Mouse (Mus musculus) hindbrain, embryonic 11.5 days (tissue): ENCODE results near the gene Gjd3. TPM values are rescaled to one million over a fixed set of nuclear protein-coding genes. Genes with fewer than 3 reads are reported as not detected.
A peak's percentile ranks its signal among the peaks of the same experiment; 100 is the strongest.

Source experiments
- ATAC-seq: fragments of 200-750 bp; cut with Nextera tagmentation; 2 replicates; pipeline ENCODE4 v1.8.0; 2017; ENCODE audit warnings: mild to moderate bottlenecking, moderate TSS enrichment, moderate library complexity; ENCODE audit not compliant: low FRiP score
- DNase-seq: peaks from one replicate; pipeline ENCODE4 v3.0.0-alpha.2; 2015; ENCODE audit warnings: low spot score
- H3K27ac ChIP-seq: fragments of 300-500 bp; sonication (generic); 2 replicates; pipeline ENCODE4 v1.5.1; 2014; ENCODE audit warnings: mild to moderate bottlenecking, low read depth, low read length
- H3K27me3 ChIP-seq: fragments of 300-500 bp; sonication (generic); 2 replicates; pipeline ENCODE4 v1.6.1; 2014; ENCODE audit warnings: mild to moderate bottlenecking, low read length, moderate library complexity, mixed read lengths; ENCODE audit not compliant: control insufficient read depth, insufficient read depth
- H3K36me3 ChIP-seq: fragments of 300-500 bp; sonication (generic); 2 replicates; pipeline ENCODE4 v1.6.1; 2014; ENCODE audit warnings: mild to moderate bottlenecking, low read length, moderate library complexity, mixed read lengths; ENCODE audit not compliant: control insufficient read depth, insufficient read depth
- H3K4me1 ChIP-seq: fragments of 300-500 bp; sonication (generic); replicated peaks from 2 replicates; pipeline ENCODE4 v1.6.1; 2014; ENCODE audit warnings: low read length, mixed read lengths; ENCODE audit not compliant: control insufficient read depth, insufficient read depth
- H3K4me2 ChIP-seq: fragments of 300-500 bp; sonication (generic); replicated peaks from 2 replicates; pipeline ENCODE4 v1.6.1; 2014; ENCODE audit warnings: mild to moderate bottlenecking, low read depth, low read length
- H3K4me3 ChIP-seq: fragments of 300-500 bp; sonication (generic); 2 replicates; pipeline ENCODE4 v1.5.1; 2014; ENCODE audit warnings: low read depth, low read length
- H3K9ac ChIP-seq: fragments of 300-500 bp; sonication (generic); 2 replicates; pipeline ENCODE4 v1.6.1; 2014; ENCODE audit warnings: low read depth, low read length
- H3K9me3 ChIP-seq: fragments of 300-500 bp; sonication (generic); 2 replicates; pipeline ENCODE4 v1.6.1; 2016; ENCODE audit warnings: low read length; ENCODE audit not compliant: control insufficient read depth
- WGBS: fragments of 180-500 bp; shearing (Covaris S2); extraction: QIAGEN DNeasy Blood & Tissue Kit; methylation state at CpG from one replicate; pipeline ENCODE4 v1.1.7; 2014; 5-methylcytosine and 5-hydroxymethylcytosine counted together
- polyA plus RNA-seq: library from polyadenylated mRNA; unstranded; fragments of >200 nt; fragmentation: Nextera tagmentation; extraction: Ambion mirVana; gene quantifications from 2 replicates; pipeline ENCODE4 v1.2.1, GENCODE M21; 2014

The Gjd3 gene
- polyA plus RNA-seq, 1 experiment from 2014 or later = 0.28 TPM

GRCm38 (mm10) chr11:98968079-98968478 lies 14.7 kb downstream of the Gjd3 start:
- peaks cover 69% of the 10 kb centered on the region for H3K4me1 ChIP-seq
- peak overlapping the region; percentile 45 for H3K9ac ChIP-seq
- no peaks in the 10 kb centered on the region for H3K9me3 ChIP-seq
- peak overlapping the region; percentile 98 for H3K4me2 ChIP-seq
- DNase-seq (peak; percentile 43), ATAC-seq (no peak)
- peak overlapping the region; percentile 99 for H3K27ac ChIP-seq
- H3K27me3 ChIP-seq = no peaks in the 10 kb centered on the region
- peak overlapping the region; percentile 23; the same call in 1 of the 2 replicates for H3K4me3 ChIP-seq
- WGBS = 50% methylated on average over 16 of the region's 16 CpGs
- no peaks in the 10 kb centered on the region for H3K36me3 ChIP-seq

- 19% methylated on average over 8 of the region's 9 CpGs for WGBS
Measured at GRCm38 (mm10) chr11:98966499-98967141, 16.2 kb downstream of the Gjd3 start.

GRCm38 (mm10) chr11:98965416-98966077 lies 17.3 kb downstream of the Gjd3 start:
- ATAC-seq = no peak
- peaks cover 64% of the 10 kb centered on the region for H3K4me1 ChIP-seq
- 1% methylated on average over 11 of the region's 11 CpGs for WGBS
- DNase-seq = no peak
- H3K4me3 ChIP-seq = peak overlapping the region; percentile 82
- H3K9me3 ChIP-seq = no peaks in the 10 kb centered on the region
- H3K4me2 ChIP-seq = peak overlapping the region; percentile 98
- H3K27ac ChIP-seq = peak overlapping the region; percentile 99
- H3K27me3 ChIP-seq = no peaks in the 10 kb centered on the region
- peak overlapping the region; percentile 88 for H3K9ac ChIP-seq
- H3K36me3 ChIP-seq = no peaks in the 10 kb centered on the region

More at GRCm38 (mm10) chr11:98966499-98967141, 16.2 kb downstream of the Gjd3 start:
- DNase-seq = peak; percentile 76
- Histone ChIP-seq H3K27me3 (no peaks in the 10 kb centered on the region), H3K9me3 (no peaks in the 10 kb centered on the region), H3K4me3 (peak overlapping the region; percentile 82; the same call in 1 of the 2 replicates), H3K9ac (peak overlapping the region; percentile 88), H3K4me1 (peaks cover 69% of the 10 kb centered on the region), H3K36me3 (no peaks in the 10 kb centered on the region), H3K27ac (peak overlapping the region; percentile 99), H3K4me2 (peak overlapping the region; percentile 98)
- peak; percentile 16; the same call in 1 of the 2 replicates for ATAC-seq

GRCm38 (mm10) chr11:98964616-98965415 lies 18.0 kb downstream of the Gjd3 start:
- ATAC-seq (no peak), DNase-seq (peak; percentile 55)
- Histone ChIP-seq H3K4me3 (peak overlapping the region; percentile 82), H3K4me1 (peaks cover 57% of the 10 kb centered on the region), H3K36me3 (no peaks in the 10 kb centered on the region), H3K4me2 (peak overlapping the region; percentile 98), H3K9ac (peak overlapping the region; percentile 88), H3K27ac (peak overlapping the region; percentile 99), H3K9me3 (no peaks in the 10 kb centered on the region), H3K27me3 (no peaks in the 10 kb centered on the region)
- WGBS = 8% methylated on average over 15 of the region's 15 CpGs

- Histone ChIP-seq H3K27ac (peak overlapping the region; percentile 99), H3K9me3 (no peaks in the 10 kb centered on the region), H3K4me1 (peaks cover 54% of the 10 kb centered on the region), H3K9ac (peak overlapping the region; percentile 88), H3K36me3 (no peaks in the 10 kb centered on the region), H3K4me2 (peak overlapping the region; percentile 98), H3K27me3 (no peaks in the 10 kb centered on the region), H3K4me3 (peak overlapping the region; percentile 82)
- no peak for ATAC-seq
- DNase-seq = peak; percentile 41
- WGBS = 11% methylated on average over 6 of the region's 6 CpGs
Measured at GRCm38 (mm10) chr11:98964201-98964615, 18.6 kb downstream of the Gjd3 start.

GRCm38 (mm10) chr11:98963191-98964021 lies 19.4 kb downstream of the Gjd3 start:
- Histone ChIP-seq H3K4me2 (peak overlapping the region; percentile 98), H3K4me3 (peak overlapping the region; percentile 82), H3K9ac (peak overlapping the region; percentile 88), H3K36me3 (no peaks in the 10 kb centered on the region), H3K27me3 (no peaks in the 10 kb centered on the region), H3K9me3 (no peaks in the 10 kb centered on the region), H3K27ac (peak overlapping the region; percentile 99), H3K4me1 (peaks cover 47% of the 10 kb centered on the region)
- 0 out of 2 replicates have a peak, but pooled peaks have one; percentile 17 for ATAC-seq
- DNase-seq = peak; percentile 67
- 2% methylated on average over 29 of the region's 32 CpGs for WGBS

- peak overlapping the region; percentile 88 for H3K9ac ChIP-seq
- H3K4me1 ChIP-seq = peaks cover 38% of the 10 kb centered on the region
- no peaks in the 10 kb centered on the region for H3K9me3 ChIP-seq
- DNase-seq (peak; percentile 25), ATAC-seq (no peak)
- no peaks in the 10 kb centered on the region for H3K36me3 ChIP-seq
- H3K4me3 ChIP-seq = peak overlapping the region; percentile 82
- 5% methylated on average over 12 of the region's 12 CpGs for WGBS
- no peaks in the 10 kb centered on the region for H3K27me3 ChIP-seq
- peak overlapping the region; percentile 99 for H3K27ac ChIP-seq
- peak overlapping the region; percentile 98 for H3K4me2 ChIP-seq
Measured at GRCm38 (mm10) chr11:98962421-98963095, 20.3 kb downstream of the Gjd3 start.
